Mouse (Mus musculus) ES-E14 (cell line): Measurements from ENCODE around the gene Zfand6.

Experiments
- CHD2 ChIP-seq: IDR thresholded peaks from 2 replicates; pipeline ENCODE4 v1.6.1; 2014; ENCODE audit warnings: mild to moderate bottlenecking, low read depth, low read length, inconsistent platforms
- HCFC1 ChIP-seq: IDR thresholded peaks from 2 replicates; pipeline ENCODE4 v1.6.1; 2012; ENCODE audit warnings: low read length, inconsistent platforms, borderline replicate concordance; ENCODE audit not compliant: insufficient read depth
- ZC3H11A ChIP-seq: IDR thresholded peaks from 2 replicates; pipeline ENCODE4 v1.6.1; 2012; ENCODE audit warnings: low read depth, mild to moderate bottlenecking, inconsistent platforms, low read length, borderline replicate concordance

GRCm38 (mm10) chr7:84706877-84707276 lies 17.1 kb upstream of the Zfand6 start:
- no peak for TF ChIP-seq ZC3H11A
- TF ChIP-seq CHD2, result no peak
- no peak for TF ChIP-seq HCFC1
